Mouse (Mus musculus) right cerebral cortex, postnatal 4 days (tissue): ENCODE measurements around the gene Wwox.
A peak's percentile ranks its signal among the peaks of the same experiment; 100 is the strongest.

Experiments
- DNase-seq: peaks from one replicate; pipeline ENCODE4 v3.0.0-alpha.2; 2022

Gene Wwox

GRCm38 (mm10) chr8:114439334-114440204 is at the start of gene Wwox:
Gene Wwox, plus strand, starts transcription at chr8:114439655.
- DNase-seq: peak; percentile 100

GRCm38 (mm10) chr8:114390465-114391254 is 48.8 kb upstream of the Wwox start:
- DNase-seq: no peak

GRCm38 (mm10) chr8:114398326-114398725 is 41.1 kb upstream of the Wwox start:
- no peak for DNase-seq

- DNase-seq: no peak
Measured at GRCm38 (mm10) chr8:114399273-114399672, 40.2 kb upstream of the Wwox start.

- no peak for DNase-seq
Measured at GRCm38 (mm10) chr8:114401679-114402078, 37.8 kb upstream of the Wwox start.

GRCm38 (mm10) chr8:114411421-114411820 is 28.0 kb upstream of the Wwox start:
- DNase-seq: no peak

GRCm38 (mm10) chr8:114417786-114418185 is 21.7 kb upstream of the Wwox start, which contains the start of gene Clec3a:
Gene Clec3a, plus strand, starts transcription at chr8:114418086.
- DNase-seq: no peak

- DNase-seq: no peak
Measured at GRCm38 (mm10) chr8:114418486-114418885, 21.0 kb upstream of the Wwox start.

- DNase-seq: no peak
Measured at GRCm38 (mm10) chr8:114418904-114419303, 20.6 kb upstream of the Wwox start.

- DNase-seq: no peak
Measured at GRCm38 (mm10) chr8:114421544-114421943, 17.9 kb upstream of the Wwox start.

GRCm38 (mm10) chr8:114438236-114438635 is 1.2 kb upstream of the Wwox start:
- peak; percentile 83 for DNase-seq

- DNase-seq: no peak
Measured at GRCm38 (mm10) chr8:114440205-114440589, 742 bp downstream of the Wwox start.

- DNase-seq: peak; percentile 60
Measured at GRCm38 (mm10) chr8:114441616-114442015, 2.2 kb downstream of the Wwox start.

- no peak for DNase-seq
Measured at GRCm38 (mm10) chr8:114446884-114447283, 7.4 kb downstream of the Wwox start.

- no peak for DNase-seq
Measured at GRCm38 (mm10) chr8:114452278-114452677, 12.8 kb downstream of the Wwox start.

GRCm38 (mm10) chr8:114452781-114453221 is 13.3 kb downstream of the Wwox start:
- peak; percentile 63 for DNase-seq

GRCm38 (mm10) chr8:114455302-114455701 is 15.8 kb downstream of the Wwox start:
- no peak for DNase-seq

- DNase-seq: no peak
Measured at GRCm38 (mm10) chr8:114455953-114456352, 16.5 kb downstream of the Wwox start.

GRCm38 (mm10) chr8:114458113-114458784 is 18.8 kb downstream of the Wwox start:
- DNase-seq: no peak

GRCm38 (mm10) chr8:114460600-114460999 is 21.1 kb downstream of the Wwox start:
- DNase-seq: no peak

GRCm38 (mm10) chr8:114462591-114462990 is 23.1 kb downstream of the Wwox start:
- no peak for DNase-seq

GRCm38 (mm10) chr8:114463305-114463704 is 23.9 kb downstream of the Wwox start:
- DNase-seq: no peak

- DNase-seq: no peak
Measured at GRCm38 (mm10) chr8:114468526-114469207, 29.2 kb downstream of the Wwox start.
